Mouse (Mus musculus) forelimb bud, embryonic 11.5 days (tissue): Measurements from ENCODE around the gene Cfd.

Experiments
- DNase-seq: peaks from one replicate; pipeline ENCODE4 v3.0.0-alpha.2; 2012; ENCODE audit warnings: low read depth, low spot score

Cfd gene

DNA sequence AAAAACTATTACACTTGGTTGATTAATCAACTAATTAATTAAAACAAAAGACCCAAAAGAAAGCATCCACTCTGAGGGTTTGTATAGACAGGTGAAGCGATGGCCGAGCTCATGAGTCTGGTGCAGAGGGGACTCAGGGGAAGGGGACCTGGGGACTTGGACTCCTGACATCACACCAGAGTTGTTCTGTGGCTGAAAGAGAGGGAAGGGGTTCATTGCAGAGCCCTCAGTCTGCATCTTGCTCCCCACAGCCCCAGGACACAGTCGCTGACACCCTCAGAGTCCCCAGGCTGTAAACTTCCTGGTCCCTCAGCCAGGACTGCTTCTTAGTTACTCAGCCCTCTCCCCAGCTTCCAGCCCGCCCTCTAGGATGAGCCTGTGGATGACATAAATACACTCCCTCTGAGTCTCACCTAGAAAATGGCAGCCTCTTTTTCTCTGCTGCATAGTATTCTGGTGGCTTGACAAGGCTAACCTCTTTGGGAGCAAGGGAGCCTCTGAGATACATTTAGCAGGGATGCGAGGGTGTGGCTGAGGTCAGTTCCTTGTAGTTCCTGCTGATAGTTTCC lies 27.0 kb downstream of the Cfd start:
- no peak for DNase-seq

GRCm38 (mm10) chr10:79918231-79919078 lies 27.8 kb downstream of the Cfd start:
- DNase-seq: no peak

GRCm38 (mm10) chr10:79919251-79919849 lies 28.7 kb downstream of the Cfd start:
- DNase-seq: no peak

GRCm38 (mm10) chr10:79920056-79920890 lies 29.6 kb downstream of the Cfd start:
- no peak for DNase-seq

GRCm38 (mm10) chr10:79920958-79921535 lies 30.4 kb downstream of the Cfd start, which contains the start of gene R3hdm4:
Gene R3hdm4, minus strand, starts transcription at chr10:79921208.
- DNase-seq: no peak

DNA sequence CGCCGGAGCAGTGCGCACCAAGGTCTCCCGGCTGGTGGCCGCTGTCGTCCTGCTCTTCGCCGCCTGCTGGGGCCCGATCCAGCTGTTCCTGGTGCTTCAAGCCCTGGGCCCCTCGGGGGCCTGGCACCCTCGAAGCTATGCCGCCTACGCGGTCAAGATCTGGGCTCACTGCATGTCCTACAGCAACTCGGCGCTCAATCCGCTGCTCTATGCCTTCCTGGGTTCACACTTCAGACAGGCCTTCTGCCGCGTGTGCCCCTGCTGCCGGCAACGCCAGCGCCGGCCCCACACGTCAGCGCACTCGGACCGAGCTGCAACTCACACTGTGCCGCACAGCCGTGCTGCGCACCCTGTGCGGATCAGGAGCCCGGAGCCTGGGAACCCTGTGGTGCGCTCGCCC lies 30.9 kb downstream of the Cfd start:
- DNase-seq: no peak

DNA sequence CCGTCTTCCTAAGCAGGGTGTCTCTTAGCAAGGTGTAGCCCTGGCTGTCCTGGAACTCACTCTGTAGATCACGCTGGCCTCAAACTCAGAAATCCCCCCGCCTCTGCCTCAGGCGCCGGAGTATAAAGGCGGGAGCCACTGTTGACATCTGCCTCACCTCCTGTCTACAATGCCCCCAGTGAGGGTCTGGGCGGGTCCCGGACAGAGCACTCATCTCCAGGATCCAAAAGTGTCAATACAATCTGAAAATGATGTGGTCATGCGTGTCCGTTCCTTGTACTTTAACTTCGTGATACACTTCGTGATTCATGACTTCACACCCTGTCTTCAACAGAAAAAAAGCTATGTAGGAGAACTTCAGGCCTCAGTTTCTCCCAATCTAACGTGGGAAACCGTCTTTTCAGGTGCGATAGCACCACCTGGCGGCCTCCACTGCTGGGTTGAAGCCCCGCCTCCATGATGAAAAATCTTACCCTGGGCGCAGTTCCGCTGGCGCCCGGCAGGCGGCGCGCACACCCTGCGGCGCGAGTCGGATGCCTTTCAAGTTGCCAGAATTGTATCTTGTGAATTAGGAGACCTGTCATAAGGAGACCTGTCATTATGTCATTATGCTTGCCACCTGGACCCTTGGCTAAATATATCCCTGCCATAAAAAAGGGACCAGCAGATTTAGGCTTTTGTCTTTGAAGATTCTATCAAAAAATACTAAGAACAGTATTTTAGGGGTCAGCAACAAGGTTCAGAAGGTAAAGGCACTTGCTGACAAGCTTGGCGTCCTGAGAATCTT lies 34.5 kb downstream of the Cfd start:
- peak; percentile 88 for DNase-seq

DNA sequence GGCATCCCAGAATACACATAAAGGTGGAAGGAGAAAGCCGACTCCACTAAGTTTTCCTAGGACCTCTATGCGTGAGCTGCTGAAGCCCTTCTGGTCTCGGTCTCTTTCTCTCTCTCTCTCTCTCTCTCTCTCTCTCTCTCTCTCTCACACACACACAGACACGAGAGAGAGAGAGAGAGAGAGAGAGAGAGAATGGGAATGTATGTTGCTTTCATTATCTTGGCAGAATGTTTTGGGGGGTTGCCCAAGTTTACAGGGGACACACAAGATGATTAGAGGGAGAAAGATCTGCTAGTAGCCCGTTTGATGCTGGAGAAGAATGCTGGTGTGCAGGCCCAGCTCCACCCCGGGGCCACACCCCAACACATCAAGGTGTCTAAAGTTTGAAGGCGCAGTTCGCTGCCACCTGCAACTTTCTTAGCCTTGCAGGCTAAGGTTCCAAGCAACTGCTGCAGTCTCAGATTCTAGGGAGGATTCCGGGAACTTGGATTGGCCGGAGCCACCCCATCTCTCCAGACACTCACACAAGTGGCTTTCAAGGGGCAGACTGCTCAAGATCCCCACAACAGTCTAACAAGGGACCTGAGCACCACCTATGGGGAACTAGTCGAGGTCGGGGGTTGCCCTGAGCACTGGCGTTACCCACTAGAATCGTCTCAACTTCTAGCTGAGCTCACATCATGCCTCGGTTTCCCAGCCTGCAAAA lies 35.3 kb downstream of the Cfd start:
- DNase-seq: no peak

DNA sequence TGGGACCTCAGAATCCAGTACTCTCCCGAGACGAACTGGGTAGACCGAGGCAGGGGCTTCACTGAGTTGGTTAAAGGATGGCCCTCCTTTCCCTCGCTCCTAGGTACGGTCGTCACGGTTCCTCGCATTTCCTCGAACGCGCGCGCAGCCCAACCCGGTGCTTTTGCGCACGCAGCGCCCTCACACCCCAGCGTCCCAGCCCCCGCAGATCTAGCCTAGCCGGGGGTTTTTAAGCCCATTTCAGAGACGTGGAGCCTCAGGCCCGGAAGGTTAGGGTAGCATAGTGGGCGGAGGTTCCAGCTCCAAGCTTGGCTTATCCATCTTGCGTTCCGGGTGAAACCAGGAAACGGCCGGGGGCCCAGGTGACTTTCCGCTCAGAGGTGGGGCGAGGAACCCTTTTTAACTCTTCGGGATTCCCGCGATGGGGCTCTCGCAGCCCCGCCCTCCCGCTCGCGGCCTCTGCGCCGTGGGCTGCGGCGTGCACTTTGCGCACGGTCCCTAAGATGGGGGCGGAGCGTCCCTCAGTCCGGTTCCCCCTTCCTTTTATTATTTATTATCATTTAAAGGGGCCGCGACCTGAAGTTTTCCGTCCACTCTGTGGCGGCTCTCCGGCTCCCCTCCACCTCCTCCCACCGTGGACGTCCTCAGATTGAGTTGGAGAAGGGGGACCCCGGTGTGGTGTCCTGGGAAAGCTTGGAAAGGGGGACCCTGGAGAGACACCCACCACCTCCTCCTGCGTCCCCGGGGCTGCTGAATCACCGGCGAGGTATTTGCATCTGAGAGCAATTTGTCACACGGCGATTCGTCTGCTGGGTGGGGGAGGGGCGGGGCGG lies 36.1 kb downstream of the Cfd start, which contains the start of gene Arid3a:
Gene Arid3a (plus strand): TSS at position 553 of the 833 bp plus-strand sequence.
- DNase-seq: peak; percentile 95

GRCm38 (mm10) chr10:79927324-79928029 lies 36.8 kb downstream of the Cfd start:
- DNase-seq: no peak

DNA sequence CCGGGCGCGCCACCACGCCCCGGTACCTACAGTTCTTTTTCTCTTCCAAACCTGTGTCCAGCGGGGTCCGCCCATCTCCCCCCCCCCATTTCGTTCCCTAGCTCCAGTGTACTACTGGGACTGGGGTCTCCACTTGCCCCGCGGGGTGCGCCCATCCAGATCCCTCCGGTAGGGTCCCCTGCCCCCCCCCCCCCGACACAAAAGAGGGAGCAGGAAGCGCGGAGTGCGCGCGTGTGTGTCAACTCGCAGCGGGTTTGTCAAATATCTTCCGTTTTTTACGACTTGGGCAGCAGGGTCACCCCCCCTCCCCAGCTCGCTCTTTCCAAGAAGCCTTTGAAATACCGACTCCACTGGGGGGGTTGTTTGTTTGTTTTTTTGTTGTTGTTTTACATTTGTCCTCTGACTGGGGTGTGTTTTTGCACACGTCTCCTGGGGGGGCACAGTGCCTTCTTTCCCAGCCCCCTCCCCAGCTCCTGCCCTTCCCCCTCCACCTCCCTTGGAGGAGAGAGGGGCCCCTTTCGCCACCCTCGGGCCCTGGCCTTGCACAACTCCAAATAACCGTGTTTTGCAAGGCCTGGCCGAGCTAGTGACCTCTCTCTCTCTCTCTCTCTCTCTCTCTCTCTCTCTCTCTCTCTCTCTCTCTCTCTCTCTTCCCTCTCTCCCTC lies 37.5 kb downstream of the Cfd start:
- DNase-seq: no peak

DNA sequence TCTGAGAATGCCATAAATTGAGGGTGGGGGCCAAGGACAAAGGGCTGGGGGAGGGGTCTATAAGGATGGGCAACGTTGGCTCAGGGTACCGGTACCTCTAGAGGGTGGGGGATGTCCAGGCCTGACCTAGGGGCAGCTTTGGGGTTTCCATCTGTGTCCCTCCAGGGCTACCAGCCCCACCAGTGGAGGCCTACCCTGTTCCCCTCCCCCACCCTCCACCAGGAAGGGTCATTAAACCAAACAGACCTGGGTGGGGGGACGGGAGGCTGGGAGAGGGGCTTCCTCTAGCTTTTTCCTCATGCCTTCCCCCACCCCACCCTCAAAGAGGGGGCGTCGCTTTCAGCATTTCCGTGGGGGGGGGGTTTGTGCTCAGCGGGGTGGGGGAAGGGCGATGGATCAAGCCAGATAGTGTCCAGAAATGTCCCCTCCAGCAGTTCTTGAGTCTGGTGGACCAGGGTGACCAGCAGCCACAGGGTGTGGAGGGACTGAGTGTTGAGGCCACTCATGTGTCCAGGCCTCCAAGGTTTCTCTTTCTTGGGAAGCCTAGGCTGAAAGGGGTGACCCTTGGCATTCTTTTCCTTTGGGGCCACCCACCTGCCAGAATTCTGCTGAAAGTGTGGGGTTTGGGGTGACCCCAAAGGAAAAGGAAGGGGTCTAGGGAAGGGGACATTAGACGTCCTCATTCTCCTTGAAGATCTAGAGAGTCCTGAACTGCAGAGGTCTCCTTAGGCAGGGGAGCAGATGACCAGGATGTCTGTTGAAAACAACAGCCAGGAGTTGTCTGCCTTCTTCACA lies 38.5 kb downstream of the Cfd start:
- no peak for DNase-seq

DNA sequence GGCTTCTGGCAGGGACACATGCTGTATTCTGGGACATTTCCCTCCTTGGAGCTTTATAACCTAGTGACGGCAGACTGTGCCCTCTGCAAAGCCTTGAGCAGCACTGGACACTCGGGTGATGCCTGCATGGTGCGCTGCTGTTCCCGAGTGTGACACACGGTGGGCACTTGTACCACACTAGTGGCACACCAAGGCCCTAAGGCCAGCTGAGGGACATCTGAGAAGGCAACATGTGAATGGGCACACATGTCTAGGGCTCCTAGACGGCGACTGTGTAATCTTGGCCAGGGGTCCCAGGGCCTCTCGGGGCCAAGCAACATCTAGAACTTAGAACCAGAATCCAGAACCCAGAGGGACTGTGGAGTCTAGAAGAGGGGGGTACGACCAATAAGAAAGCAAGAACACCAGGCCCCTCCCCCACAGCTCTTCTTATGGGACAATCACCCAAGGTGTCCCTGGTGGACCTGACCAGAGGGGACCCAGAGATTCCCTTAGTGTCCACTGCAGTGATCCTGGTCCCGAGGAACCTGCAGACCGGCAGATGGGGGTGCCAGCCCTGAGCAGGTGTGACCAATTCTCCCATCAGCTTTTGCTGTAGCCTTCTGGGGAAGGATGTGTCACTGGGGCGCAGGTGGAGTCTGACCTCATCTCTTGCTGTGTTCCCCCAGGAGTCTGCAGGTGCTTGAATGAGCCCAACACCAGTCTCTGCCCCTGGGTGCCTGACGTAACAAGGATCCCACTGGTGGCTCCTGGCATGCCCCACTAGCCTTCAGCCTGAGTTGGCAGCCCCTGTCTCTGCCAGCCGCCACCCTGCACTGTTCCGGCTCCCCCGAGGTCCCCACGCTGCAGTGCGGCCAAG lies 39.5 kb downstream of the Cfd start:
- no peak for DNase-seq

- no peak for DNase-seq
Observed at GRCm38 (mm10) chr10:79930826-79931186, 40.2 kb downstream of the Cfd start.

DNA sequence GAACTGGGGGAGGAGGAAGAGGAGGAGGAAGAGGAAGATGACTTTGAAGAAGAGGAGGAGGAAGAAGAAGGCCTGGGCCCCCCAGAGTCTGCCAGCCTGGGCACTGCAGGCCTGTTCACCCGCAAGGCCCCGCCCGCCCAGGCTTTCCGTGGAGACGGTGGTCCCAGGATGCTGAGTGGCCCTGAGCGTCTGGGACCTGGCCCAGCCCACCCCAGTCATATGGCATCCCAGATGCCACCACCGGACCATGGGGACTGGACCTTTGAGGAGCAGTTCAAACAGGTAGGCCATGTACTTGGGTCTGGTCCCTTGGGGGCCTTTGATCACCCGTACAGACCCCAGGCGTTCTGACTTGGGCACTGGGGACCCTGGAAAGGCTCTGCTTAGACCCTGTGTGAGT lies 41.1 kb downstream of the Cfd start:
- DNase-seq: no peak

DNA sequence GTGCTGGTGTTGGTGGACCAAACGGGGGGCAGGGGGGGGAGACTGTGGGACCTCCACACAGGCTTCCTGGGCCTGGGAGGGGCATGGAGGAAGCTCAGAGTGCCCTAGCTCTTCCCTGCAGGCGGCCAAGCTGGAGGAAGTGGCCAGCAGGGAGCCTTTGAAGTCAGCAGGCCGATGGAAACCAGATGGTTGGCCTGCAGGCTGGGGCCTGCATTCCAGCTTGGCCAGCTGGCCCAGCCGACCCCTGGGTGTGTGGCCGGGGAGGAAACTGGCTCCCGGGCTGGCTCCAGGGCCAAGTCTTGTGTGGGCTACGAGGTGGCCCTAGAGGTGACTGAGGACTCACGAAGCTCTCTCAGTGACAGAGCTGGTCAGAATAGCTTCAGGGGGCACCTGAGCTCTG lies 42.1 kb downstream of the Cfd start:
- peak; percentile 86 for DNase-seq
